Mouse (Mus musculus) retina, adult 2 months (tissue): Measurements from ENCODE around the gene Flt3l.
"Not testable (repeated sequence)": the region's sequence is repeated elsewhere in the genome, so short reads cannot be mapped to it uniquely, and the experiment has no call there.

Experiments used
- DNase-seq: peaks from one replicate; pipeline ENCODE4 v3.0.0-alpha.2; 2012; ENCODE audit warnings: low read depth, low spot score

Gene Flt3l

GRCm38 (mm10) chr7:45135993-45136567 is at the start of gene Flt3l, which contains the start of gene Gm45713:
Gene Flt3l, minus strand, starts transcription at chr7:45136432.
Gene Gm45713, minus strand, starts transcription at chr7:45136231.
- peak; percentile 50 for DNase-seq

- no peak for DNase-seq
Measured at GRCm38 (mm10) chr7:45185921-45186320, 49.7 kb upstream of the Flt3l start.

- no peak for DNase-seq
Measured at GRCm38 (mm10) chr7:45183672-45184071, 47.4 kb upstream of the Flt3l start.

- no peak for DNase-seq
Measured at GRCm38 (mm10) chr7:45182606-45183005, 46.4 kb upstream of the Flt3l start.

- no peak for DNase-seq
Measured at GRCm38 (mm10) chr7:45182199-45182601, 46.0 kb upstream of the Flt3l start.

- DNase-seq = no peak
Measured at GRCm38 (mm10) chr7:45181540-45181939, 45.3 kb upstream of the Flt3l start.

- no peak for DNase-seq
Measured at GRCm38 (mm10) chr7:45180896-45181477, 44.8 kb upstream of the Flt3l start, which contains the start of gene Pth2. Gene Pth2, plus strand, starts transcription at chr7:45180995.

- DNase-seq = no peak
Measured at GRCm38 (mm10) chr7:45179469-45179868, 43.2 kb upstream of the Flt3l start, which contains the start of gene Gfy. Gene Gfy, minus strand, starts transcription at chr7:45179569.

- DNase-seq = no peak
Measured at GRCm38 (mm10) chr7:45178550-45178949, 42.3 kb upstream of the Flt3l start.

GRCm38 (mm10) chr7:45176356-45176755 is 40.1 kb upstream of the Flt3l start:
- DNase-seq = no peak

GRCm38 (mm10) chr7:45175929-45176328 is 39.7 kb upstream of the Flt3l start:
- DNase-seq = no peak

- DNase-seq = no peak
Measured at GRCm38 (mm10) chr7:45175398-45175797, 39.2 kb upstream of the Flt3l start.

- DNase-seq = no peak
Measured at GRCm38 (mm10) chr7:45174567-45175280, 38.5 kb upstream of the Flt3l start.

GRCm38 (mm10) chr7:45173772-45174171 is 37.5 kb upstream of the Flt3l start:
- not testable (repeated sequence) for DNase-seq

GRCm38 (mm10) chr7:45172974-45173373 is 36.7 kb upstream of the Flt3l start:
- no peak for DNase-seq

- no peak for DNase-seq
Measured at GRCm38 (mm10) chr7:45169495-45169894, 33.3 kb upstream of the Flt3l start.

GRCm38 (mm10) chr7:45168656-45169055 is 32.4 kb upstream of the Flt3l start:
- DNase-seq = no peak

- no peak for DNase-seq
Measured at GRCm38 (mm10) chr7:45167761-45168445, 31.7 kb upstream of the Flt3l start.

- no peak for DNase-seq
Measured at GRCm38 (mm10) chr7:45166950-45167401, 30.7 kb upstream of the Flt3l start.

GRCm38 (mm10) chr7:45165701-45166100 is 29.5 kb upstream of the Flt3l start:
- DNase-seq = no peak

GRCm38 (mm10) chr7:45164833-45165232 is 28.6 kb upstream of the Flt3l start:
- DNase-seq = no peak
